Mouse (Mus musculus) liver, embryonic 15.5 days (tissue): ENCODE measurements around the gene 3110082I17Rik. TPM values are rescaled to one million over a fixed set of nuclear protein-coding genes. Genes with fewer than 3 reads are reported as not detected.

Source experiments
- ATAC-seq: fragments of 200-750 bp; cut with Nextera tagmentation; 2 replicates; pipeline ENCODE4 v1.8.0; 2017; ENCODE audit warnings: moderate number of reproducible peaks, mild to moderate bottlenecking, moderate library complexity; ENCODE audit not compliant: insufficient read depth
- H3K27ac ChIP-seq: fragments of 300-500 bp; sonication (generic); replicated peaks from 2 replicates; pipeline ENCODE4 v1.5.1; 2015; ENCODE audit warnings: mild to moderate bottlenecking, inconsistent platforms
- H3K27me3 ChIP-seq: fragments of 300-500 bp; sonication (generic); 2 replicates; pipeline ENCODE4 v1.6.1; 2015; ENCODE audit warnings: mild to moderate bottlenecking, inconsistent platforms
- H3K36me3 ChIP-seq: fragments of 300-500 bp; sonication (generic); replicated peaks from 2 replicates; pipeline ENCODE4 v1.6.1; 2015; ENCODE audit warnings: moderate library complexity, mild to moderate bottlenecking, inconsistent platforms
- H3K4me1 ChIP-seq: fragments of 300-500 bp; sonication (generic); replicated peaks from 2 replicates; pipeline ENCODE4 v1.6.1; 2015; ENCODE audit warnings: inconsistent platforms
- H3K4me2 ChIP-seq: fragments of 300-500 bp; sonication (generic); 2 replicates; pipeline ENCODE4 v1.6.1; 2015; ENCODE audit warnings: moderate library complexity, mild to moderate bottlenecking, inconsistent platforms
- H3K4me3 ChIP-seq: fragments of 300-500 bp; sonication (generic); replicated peaks from 2 replicates; pipeline ENCODE4 v1.5.1; 2015; ENCODE audit warnings: mild to moderate bottlenecking, inconsistent platforms
- H3K9ac ChIP-seq: fragments of 300-500 bp; sonication (generic); 2 replicates; pipeline ENCODE4 v1.6.1; 2015; ENCODE audit warnings: moderate library complexity, mild to moderate bottlenecking, inconsistent platforms
- H3K9me3 ChIP-seq: fragments of 300-500 bp; sonication (generic); replicated peaks from 2 replicates; pipeline ENCODE4 v1.6.1; 2016; ENCODE audit warnings: inconsistent platforms
- WGBS: fragments of 180-500 bp; shearing (Covaris S2); methylation state at CpG from one replicate; pipeline ENCODE4 v1.1.7; 2015; ENCODE audit warnings: mixed read lengths; ENCODE audit not compliant: insufficient replicate concordance; 5-methylcytosine and 5-hydroxymethylcytosine counted together
- polyA plus RNA-seq: library from polyadenylated mRNA; unstranded; fragments of >200 nt; fragmentation: Nextera tagmentation; extraction: Ambion mirVana; gene quantifications from 2 replicates; pipeline ENCODE4 v1.2.1, GENCODE M21; 2015

The 3110082I17Rik gene
- polyA plus RNA-seq, 1 experiment from 2014 or later: 12.0 TPM

DNA sequence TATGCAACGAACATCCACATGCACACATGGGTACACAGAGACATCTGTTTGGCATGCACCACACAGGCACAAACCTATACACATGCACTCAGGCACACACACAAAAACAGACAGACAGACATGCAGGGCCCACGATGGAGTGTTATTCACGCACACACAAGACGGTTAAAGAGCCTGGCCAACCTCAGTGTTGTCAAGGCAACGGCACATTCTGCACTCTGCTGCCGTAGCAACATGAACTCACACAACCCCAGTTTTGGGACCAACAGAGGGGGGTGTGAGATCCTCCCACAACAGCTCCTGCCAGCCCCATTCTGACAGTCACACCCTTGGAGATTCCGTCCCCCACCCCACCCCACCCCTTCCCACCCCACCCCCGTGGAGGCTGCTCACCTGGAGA, 25.4 kb downstream of the 3110082I17Rik start:
- peaks cover 8% of the 10 kb centered on the region; the same call in 1 of the 2 replicates for H3K4me1 ChIP-seq
- no peaks in the 10 kb centered on the region for H3K9me3 ChIP-seq
- H3K4me3 ChIP-seq: no peak overlapping the region
- H3K27ac ChIP-seq: no peak overlapping the region
- no peaks in the 10 kb centered on the region for H3K27me3 ChIP-seq
- 69% methylated on average over 8 of the region's 8 CpGs for WGBS
- no peak for ATAC-seq
- no peak overlapping the region for H3K4me2 ChIP-seq
- H3K36me3 ChIP-seq: no peaks in the 10 kb centered on the region
- no peak overlapping the region for H3K9ac ChIP-seq

DNA sequence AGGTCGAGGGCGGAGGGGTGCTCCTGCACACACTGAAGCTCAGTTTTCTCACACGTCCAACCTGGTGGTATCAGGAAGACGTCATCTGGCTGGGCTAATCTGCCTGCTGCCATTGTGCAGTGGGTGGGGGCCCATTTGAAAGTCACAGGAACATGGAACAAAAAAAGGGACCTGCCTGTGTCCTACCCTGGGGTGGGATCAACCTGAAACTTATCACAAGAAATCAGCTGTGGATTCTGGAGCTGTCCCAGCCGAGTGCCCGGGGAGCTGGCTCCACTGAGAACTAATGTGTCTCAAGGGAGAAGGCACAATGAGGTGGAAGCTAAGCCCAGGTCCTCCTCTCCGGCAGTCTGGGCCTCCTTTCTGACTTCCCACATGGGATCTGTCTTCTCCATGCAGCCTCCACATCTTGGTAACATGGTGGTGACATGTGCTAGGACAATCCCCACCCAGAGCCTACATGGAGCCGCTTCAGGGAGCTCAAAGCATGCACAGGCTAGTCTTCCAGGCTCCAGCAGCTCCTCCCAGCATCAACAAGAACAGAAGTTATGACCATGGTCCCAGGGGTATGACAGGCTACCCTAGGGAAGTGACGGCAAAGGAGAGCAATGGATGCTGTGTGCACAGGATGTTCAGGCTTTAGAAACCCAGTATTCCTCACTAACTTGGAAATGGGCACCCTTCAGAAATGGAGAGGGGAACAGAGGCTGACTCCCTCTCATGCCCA, 26.3 kb downstream of the 3110082I17Rik start:
- no peaks in the 10 kb centered on the region for H3K27me3 ChIP-seq
- H3K4me3 ChIP-seq: no peak overlapping the region
- 52% methylated on average over 9 of the region's 9 CpGs for WGBS
- no peak overlapping the region for H3K27ac ChIP-seq
- ATAC-seq: no peak
- no peaks in the 10 kb centered on the region for H3K36me3 ChIP-seq
- H3K9me3 ChIP-seq: no peaks in the 10 kb centered on the region
- no peak overlapping the region for H3K4me2 ChIP-seq
- H3K9ac ChIP-seq: no peak overlapping the region
- H3K4me1 ChIP-seq: peaks cover 8% of the 10 kb centered on the region; the same call in 1 of the 2 replicates

DNA sequence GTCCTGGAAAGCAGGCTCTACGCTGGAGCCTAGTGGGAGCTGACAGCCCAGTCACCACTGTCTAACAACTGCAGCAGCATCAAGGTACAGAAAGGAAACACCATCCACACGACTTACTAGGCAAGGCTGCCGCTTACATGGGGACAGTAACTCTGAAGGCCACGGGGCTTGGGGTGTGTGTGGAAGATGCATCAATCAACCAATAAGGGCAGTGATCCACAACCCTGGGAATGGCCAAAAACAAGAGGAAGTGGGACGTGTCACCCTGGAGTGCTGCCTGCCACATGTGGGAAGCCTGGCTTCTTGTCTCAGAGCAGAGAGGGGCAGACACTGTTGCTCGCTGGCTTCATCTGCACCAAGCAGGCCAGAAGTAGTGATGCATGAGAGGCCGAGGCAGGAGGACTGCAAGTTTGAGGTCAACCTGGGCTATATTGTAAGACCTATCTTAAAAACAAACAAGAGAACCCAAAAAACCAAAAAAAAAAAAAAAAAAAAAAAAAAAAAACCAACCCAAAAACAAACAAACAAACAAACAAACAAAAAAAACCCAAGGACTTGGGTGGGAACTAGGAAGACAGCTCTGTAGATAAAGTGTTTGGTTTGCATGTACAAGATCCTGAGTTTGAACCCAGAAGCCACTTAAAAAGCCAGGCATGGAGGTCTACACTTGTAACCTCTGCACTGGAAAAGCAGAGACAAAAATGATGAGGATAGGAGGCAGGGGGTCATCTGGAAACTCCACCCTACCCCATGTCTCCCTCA, 27.4 kb downstream of the 3110082I17Rik start:
- Histone ChIP-seq H3K36me3 (no peaks in the 10 kb centered on the region), H3K4me2 (no peak overlapping the region), H3K4me1 (peaks cover 8% of the 10 kb centered on the region; the same call in 1 of the 2 replicates), H3K9me3 (no peaks in the 10 kb centered on the region), H3K9ac (no peak overlapping the region), H3K4me3 (no peak overlapping the region), H3K27me3 (no peaks in the 10 kb centered on the region), H3K27ac (no peak overlapping the region)
- ATAC-seq: no peak
- whole genome bisulfite sequencing: 64% methylated on average over 7 of the region's 7 CpGs

DNA sequence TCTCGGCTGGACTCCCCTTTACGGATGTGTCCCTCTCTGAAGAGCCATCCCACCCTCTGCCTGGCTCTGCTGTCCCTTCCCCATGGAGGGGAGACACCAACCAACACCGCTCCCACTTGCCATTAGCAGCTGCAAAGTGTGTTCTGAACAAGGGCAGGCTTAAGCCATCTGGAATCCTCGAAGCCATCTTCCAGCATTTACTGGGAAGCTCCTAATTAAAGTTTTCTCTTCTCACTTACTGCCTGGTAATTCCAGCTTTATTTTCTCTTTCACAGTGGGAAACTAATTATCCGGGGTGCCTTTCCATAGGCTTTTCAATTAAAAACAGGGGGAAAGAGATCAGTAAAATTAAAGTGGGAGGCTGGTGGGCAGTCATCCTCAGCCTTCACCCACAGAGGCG, 28.0 kb downstream of the 3110082I17Rik start:
- Histone ChIP-seq H3K9ac (no peak overlapping the region), H3K27me3 (no peaks in the 10 kb centered on the region), H3K4me2 (no peak overlapping the region), H3K4me3 (no peak overlapping the region), H3K4me1 (peaks cover 8% of the 10 kb centered on the region; the same call in 1 of the 2 replicates), H3K27ac (no peak overlapping the region), H3K9me3 (no peaks in the 10 kb centered on the region), H3K36me3 (no peaks in the 10 kb centered on the region)
- WGBS: 73% methylated on average over 6 of the region's 6 CpGs
- no peak for ATAC-seq

DNA sequence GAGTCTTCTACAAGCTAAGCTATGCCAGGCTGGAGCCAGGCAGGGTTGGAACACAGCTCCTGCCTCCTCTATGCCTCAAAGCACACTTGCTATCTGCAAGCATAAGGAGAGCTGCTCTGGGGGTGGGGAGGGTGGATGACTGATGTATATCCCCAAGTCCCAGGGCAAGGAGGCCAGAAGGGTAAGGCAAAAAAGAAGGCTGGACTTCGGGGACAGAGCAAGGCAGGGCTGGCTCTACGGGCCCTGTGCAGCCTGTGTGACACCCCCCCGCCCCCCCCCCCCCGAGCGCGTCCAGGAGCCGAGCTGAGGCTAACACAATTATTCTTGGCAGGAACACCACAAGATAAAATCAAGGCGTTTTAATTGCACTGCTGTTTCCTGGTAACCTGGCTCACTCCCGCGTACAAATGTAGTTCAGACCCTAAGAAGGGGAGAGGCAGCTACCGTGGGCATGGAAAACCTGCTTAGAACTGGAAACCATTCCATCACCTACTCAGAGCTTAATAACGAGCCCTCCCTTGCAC, 30.4 kb downstream of the 3110082I17Rik start:
- WGBS: 45% methylated on average over 12 of the region's 12 CpGs
- no peaks in the 10 kb centered on the region for H3K27me3 ChIP-seq
- H3K4me3 ChIP-seq: no peak overlapping the region
- H3K9me3 ChIP-seq: no peaks in the 10 kb centered on the region
- peaks cover 8% of the 10 kb centered on the region; the same call in 1 of the 2 replicates for H3K4me1 ChIP-seq
- H3K9ac ChIP-seq: no peak overlapping the region
- H3K36me3 ChIP-seq: no peaks in the 10 kb centered on the region
- H3K4me2 ChIP-seq: no peak overlapping the region
- no peak overlapping the region for H3K27ac ChIP-seq
- no peak for ATAC-seq

DNA sequence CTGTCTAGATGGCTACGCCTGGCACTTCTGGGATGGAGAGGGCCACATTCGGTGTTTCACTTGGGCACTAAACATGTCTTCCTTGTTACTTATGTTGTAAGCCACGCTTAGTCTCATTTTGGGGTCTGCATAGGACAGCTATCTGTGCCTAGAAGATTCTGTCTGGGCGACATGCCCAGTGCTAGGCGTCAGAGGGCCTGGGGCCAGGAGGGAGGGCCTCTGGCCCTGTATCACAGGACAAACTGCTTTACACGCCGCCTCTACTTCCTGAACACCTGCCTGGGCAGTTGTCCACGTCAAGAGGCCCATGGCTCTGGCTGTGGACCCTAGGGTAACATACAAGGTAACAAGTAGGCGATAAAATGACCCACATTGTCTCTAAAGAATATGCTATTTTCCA, 32.3 kb downstream of the 3110082I17Rik start:
- no peak overlapping the region for H3K4me3 ChIP-seq
- H3K9me3 ChIP-seq: no peaks in the 10 kb centered on the region
- H3K36me3 ChIP-seq: no peaks in the 10 kb centered on the region
- no peaks in the 10 kb centered on the region for H3K4me1 ChIP-seq
- H3K9ac ChIP-seq: no peak overlapping the region
- H3K27me3 ChIP-seq: no peaks in the 10 kb centered on the region
- WGBS: 71% methylated on average over 9 of the region's 9 CpGs
- no peak for ATAC-seq
- no peak overlapping the region for H3K4me2 ChIP-seq
- no peak overlapping the region for H3K27ac ChIP-seq

DNA sequence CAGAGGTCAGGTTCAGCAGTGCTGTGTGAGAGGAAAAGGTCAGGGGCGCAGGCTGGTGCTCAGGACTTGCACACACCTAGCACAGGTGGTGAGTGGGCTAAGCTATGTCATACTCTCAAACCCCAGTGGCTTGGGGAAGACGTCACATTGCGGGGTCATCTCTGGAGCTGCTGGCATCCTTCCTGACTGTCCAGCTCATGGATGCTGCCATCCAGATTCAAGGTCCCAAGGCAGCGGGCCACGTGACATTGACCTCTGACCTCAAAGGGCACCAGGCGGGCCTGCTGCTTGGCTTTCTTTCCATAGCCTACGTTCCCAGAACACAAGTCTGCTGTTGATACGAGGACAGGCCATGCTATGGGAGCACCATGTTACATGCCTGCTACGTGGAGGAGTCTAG, 33.3 kb downstream of the 3110082I17Rik start:
- no peak overlapping the region for H3K4me2 ChIP-seq
- H3K9me3 ChIP-seq: no peaks in the 10 kb centered on the region
- no peaks in the 10 kb centered on the region for H3K4me1 ChIP-seq
- H3K9ac ChIP-seq: no peak overlapping the region
- no peak for ATAC-seq
- WGBS: 73% methylated on average over 9 of the region's 9 CpGs
- H3K27me3 ChIP-seq: no peaks in the 10 kb centered on the region
- no peak overlapping the region for H3K4me3 ChIP-seq
- no peaks in the 10 kb centered on the region for H3K36me3 ChIP-seq
- H3K27ac ChIP-seq: no peak overlapping the region

DNA sequence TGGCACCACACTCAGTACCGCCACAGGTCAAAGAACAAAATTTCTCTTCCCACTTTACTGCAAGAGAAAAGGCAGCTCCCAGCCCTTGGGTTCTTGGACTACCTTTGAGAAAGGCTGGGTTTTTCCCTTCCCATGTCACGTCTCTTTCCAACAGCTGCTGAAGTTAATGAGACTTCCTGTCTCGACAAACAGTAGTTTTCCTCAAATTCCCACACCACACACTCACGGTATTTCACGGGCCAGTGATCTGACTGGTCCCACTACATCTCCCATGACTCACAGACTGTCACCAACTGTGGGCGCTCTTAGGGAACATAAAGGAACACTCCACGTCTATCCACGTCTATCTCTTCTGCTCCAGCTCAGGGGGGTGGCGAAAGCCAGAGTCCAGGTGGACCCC, 35.1 kb downstream of the 3110082I17Rik start:
- H3K36me3 ChIP-seq: no peaks in the 10 kb centered on the region
- H3K27ac ChIP-seq: no peak overlapping the region
- H3K9ac ChIP-seq: no peak overlapping the region
- H3K4me3 ChIP-seq: no peak overlapping the region
- no peaks in the 10 kb centered on the region for H3K4me1 ChIP-seq
- 70% methylated on average over 9 of the region's 9 CpGs for WGBS
- no peak overlapping the region for H3K4me2 ChIP-seq
- ATAC-seq: no peak
- no peaks in the 10 kb centered on the region for H3K27me3 ChIP-seq
- H3K9me3 ChIP-seq: no peaks in the 10 kb centered on the region

DNA sequence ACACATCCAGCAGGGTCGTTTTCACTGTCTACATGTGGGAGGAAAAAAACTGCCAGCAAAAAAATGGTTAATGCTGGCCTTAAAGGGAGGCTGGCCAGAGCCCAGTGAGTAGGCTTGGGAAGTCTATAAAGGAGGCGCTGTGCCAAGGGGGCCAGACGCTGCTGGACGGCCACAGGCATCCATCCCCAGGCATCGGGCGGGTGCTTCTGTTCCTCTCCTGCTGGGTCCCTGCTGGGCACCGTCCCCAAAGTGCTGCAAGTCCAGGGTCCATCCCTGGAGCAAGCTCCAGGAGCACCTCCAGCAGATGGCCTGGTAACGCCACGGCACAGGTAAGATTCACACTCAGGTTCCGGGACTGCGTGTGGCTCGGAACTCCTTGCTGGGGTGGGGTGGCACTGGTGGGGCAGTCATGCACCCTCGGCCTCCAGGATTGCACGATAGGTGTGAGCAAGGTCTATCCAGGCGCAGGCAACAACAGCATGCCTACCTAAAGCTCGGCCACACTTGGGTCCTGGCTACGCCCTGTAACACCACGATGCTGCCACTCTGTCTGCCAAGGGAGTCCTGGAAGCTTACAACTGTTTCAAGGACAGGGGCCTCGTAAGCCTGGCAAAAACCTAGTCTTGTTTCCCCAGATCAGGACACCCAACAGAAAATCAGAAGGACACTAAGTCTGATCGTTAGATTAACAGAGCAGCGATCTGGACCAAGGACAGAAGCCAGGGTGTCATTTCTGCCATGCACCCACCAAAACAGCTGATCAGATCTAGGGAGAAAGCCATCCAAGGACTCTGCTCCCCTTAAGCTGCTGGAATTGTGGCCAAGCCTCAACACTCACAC, 37.1 kb downstream of the 3110082I17Rik start, which contains the start of gene Gper1:
Gper1 (plus strand) TSS at position 126 of the 840 bp plus-strand sequence.
- H3K4me1 ChIP-seq: no peaks in the 10 kb centered on the region
- no peaks in the 10 kb centered on the region for H3K9me3 ChIP-seq
- no peak within 1 kb of the TSS; the same call in 1 of the 2 replicates for H3K9ac ChIP-seq
- H3K27me3 ChIP-seq: no peaks in the 10 kb centered on the region
- 73% methylated on average over 21 of the region's 21 CpGs for WGBS
- no peak within 1 kb of the TSS for H3K27ac ChIP-seq
- H3K36me3 ChIP-seq: no peaks in the 10 kb centered on the region
- ATAC-seq: no peak
- no peak within 1 kb of the TSS for H3K4me3 ChIP-seq
- no peak within 1 kb of the TSS for H3K4me2 ChIP-seq

DNA sequence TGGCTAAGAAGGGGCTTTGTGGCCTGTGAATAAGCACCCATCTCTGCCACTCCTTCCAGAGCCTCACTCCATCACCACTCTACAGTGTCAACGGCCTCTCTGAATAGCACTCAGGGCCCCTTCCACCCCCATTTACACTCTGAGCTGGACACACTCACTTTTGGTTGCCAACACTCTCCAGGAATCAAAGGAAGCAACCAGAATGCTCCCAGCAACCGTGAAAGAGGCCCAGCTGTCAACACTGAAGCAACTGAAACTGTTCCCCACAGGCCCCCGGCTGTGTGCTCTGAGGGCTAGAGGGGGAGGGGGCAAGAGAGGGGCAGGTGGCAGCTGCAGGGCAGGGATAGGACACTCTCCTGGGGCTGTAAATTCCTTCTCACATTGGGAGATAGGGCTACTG, 41.7 kb downstream of the 3110082I17Rik start:
- 0 out of 2 replicates have a peak, but pooled peaks cover 6% of the 10 kb centered on the region for H3K36me3 ChIP-seq
- no peak overlapping the region for H3K27ac ChIP-seq
- no peaks in the 10 kb centered on the region for H3K27me3 ChIP-seq
- no peak overlapping the region for H3K9ac ChIP-seq
- ATAC-seq: no peak
- H3K4me1 ChIP-seq: no peaks in the 10 kb centered on the region
- H3K4me2 ChIP-seq: no peak overlapping the region
- 39% methylated on average over 3 of the region's 3 CpGs for WGBS
- H3K4me3 ChIP-seq: no peak overlapping the region
- no peaks in the 10 kb centered on the region for H3K9me3 ChIP-seq
